Mouse (Mus musculus): ENCODE results near the gene Nsl1. TPM values are rescaled to one million over a fixed set of nuclear protein-coding genes. Genes with fewer than 3 reads are reported as not detected.
"Not testable (repeated sequence)": the region's sequence is repeated elsewhere in the genome, so short reads cannot be mapped to it uniquely, and the experiment has no call there.

The Nsl1 gene
- 5.5 and 10.6 TPM in 2 replicates for polyA plus RNA-seq (2011; ENCODE audit: insufficient read depth, insufficient read length, low replicate concordance, missing spikeins)

DNA sequence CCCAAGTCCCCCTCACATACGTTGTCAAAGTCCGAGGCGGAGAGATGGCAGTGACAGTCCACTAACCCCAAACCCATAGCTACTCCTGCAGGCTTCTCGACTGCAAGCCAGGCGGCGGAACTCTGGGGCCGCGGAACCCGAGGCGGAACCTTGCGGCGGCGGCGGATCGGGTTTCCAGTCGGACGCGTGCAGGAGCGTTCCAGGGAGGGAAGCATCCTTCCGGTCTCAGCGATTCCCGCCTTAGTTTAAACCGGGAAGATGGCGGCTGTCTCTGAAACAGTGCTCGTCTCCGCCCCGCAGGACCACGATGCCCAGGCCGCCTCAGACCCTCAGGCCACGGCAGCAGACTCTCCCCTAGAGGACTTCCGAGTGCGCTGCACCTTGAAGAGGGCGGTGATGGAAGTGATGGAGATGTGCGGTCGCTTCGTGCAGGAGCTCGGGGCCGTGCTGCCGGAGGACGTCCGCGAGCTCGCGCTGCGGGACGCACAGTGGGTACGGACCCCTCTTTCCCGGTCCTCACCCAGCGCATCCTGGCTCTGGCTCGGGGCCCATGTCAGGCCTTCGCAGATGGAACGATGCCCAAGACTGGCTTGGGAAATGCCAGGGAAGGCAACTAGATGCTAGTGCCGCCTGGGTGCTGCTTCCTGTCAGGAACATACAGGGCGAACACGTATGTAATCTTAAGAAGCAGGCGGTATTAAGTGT, at the start of gene Nsl1, which contains the start of gene Tatdn3:
Gene Nsl1 (plus strand): TSS at position 232 of the 705 bp plus-strand sequence.
Gene Tatdn3 (minus strand): TSS at position 152 of the 705 bp plus-strand sequence.
- H3K4me1 ChIP-seq (ENCODE audit: control insufficient read depth, insufficient read depth, low read length), result peaks cover 1% of the 10 kb centered on the region; the same call in 1 of the 2 replicates

DNA sequence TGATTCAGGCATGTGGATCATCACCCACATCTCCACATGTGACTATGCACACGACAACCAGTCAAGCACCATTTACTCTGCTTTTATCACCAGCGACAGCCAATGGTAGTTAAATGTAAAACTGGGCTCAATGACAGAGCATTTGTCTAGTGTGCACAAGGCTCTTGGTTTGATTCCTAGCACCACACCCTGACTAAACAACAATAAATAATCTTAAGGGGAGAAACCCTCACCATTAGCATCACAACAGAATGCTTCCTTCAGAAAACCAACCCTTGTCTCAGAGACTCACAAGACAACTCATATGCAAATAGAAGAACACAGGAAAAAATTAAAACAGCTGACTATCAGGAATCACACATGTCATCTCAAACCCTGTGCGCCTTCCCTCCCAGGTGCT, 48.5 kb upstream of the Nsl1 start:
- TF ChIP-seq POLR2A (IDR thresholded peaks at IDR 0.05; ENCODE audit: borderline replicate concordance, control insufficient read depth, low read depth, low read length) (no peak), CTCF (IDR thresholded peaks at IDR 0.05; ENCODE audit: control insufficient read depth, insufficient read depth, low read length) (no peak)
- 88% methylated on average over 3 of the region's 3 CpGs for WGBS
- no peak overlapping the region for H3K27ac ChIP-seq (ENCODE audit: control insufficient read depth, insufficient read depth, low read depth, low read length, poor library complexity)
- H3K4me1 ChIP-seq (ENCODE audit: control insufficient read depth, insufficient read depth, low read length), result no peaks in the 10 kb centered on the region
- no peak overlapping the region for H3K4me3 ChIP-seq (replicated peaks; ENCODE audit: control insufficient read depth, low read depth, low read length)

More for the DNA sequence above, at the start of gene Nsl1, which contains the start of gene Tatdn3:
- under 1% methylated on average over 56 of the region's 56 CpGs for WGBS
- peak within 1 kb of the TSS; percentile 96 for H3K4me3 ChIP-seq (replicated peaks; ENCODE audit: control insufficient read depth, low read depth, low read length)
- peak within 1 kb of the TSS; percentile 58 for H3K27ac ChIP-seq (ENCODE audit: control insufficient read depth, insufficient read depth, low read depth, low read length, poor library complexity)
- TF ChIP-seq POLR2A (IDR thresholded peaks at IDR 0.05; ENCODE audit: borderline replicate concordance, control insufficient read depth, low read depth, low read length) (peak; percentile 53; the same call in 1 of the 2 replicates), CTCF (IDR thresholded peaks at IDR 0.05; ENCODE audit: control insufficient read depth, insufficient read depth, low read length) (no peak; the same call in 1 of the 2 replicates)

DNA sequence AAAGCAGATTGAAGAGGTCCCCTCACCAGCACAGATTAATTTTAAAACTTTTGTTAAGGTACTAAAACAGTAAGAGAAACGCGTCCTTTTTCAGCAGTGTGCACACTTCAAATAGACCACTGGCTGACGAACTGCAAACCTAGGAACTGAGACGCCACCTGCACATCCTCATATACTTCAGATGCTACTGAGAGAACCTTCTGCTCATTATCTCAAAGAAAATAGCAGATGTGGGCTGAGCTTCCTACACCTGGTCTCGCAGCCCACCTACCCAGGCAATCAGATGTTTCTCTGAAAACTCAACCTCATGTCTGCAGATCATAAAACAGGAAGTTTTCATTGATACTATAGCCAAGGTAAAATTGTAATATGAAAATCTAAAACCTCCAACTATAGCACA, 43.0 kb upstream of the Nsl1 start:
- Histone ChIP-seq H3K27ac (ENCODE audit: control insufficient read depth, insufficient read depth, low read depth, low read length, poor library complexity) (no peak overlapping the region), H3K4me3 (replicated peaks; ENCODE audit: control insufficient read depth, low read depth, low read length) (no peak overlapping the region), H3K4me1 (ENCODE audit: control insufficient read depth, insufficient read depth, low read length) (no peaks in the 10 kb centered on the region; the same call in 1 of the 2 replicates)
- TF ChIP-seq CTCF (IDR thresholded peaks at IDR 0.05; ENCODE audit: control insufficient read depth, insufficient read depth, low read length) (no peak), POLR2A (IDR thresholded peaks at IDR 0.05; ENCODE audit: borderline replicate concordance, control insufficient read depth, low read depth, low read length) (no peak)
- WGBS, result 86% methylated on average over 5 of the region's 5 CpGs

DNA sequence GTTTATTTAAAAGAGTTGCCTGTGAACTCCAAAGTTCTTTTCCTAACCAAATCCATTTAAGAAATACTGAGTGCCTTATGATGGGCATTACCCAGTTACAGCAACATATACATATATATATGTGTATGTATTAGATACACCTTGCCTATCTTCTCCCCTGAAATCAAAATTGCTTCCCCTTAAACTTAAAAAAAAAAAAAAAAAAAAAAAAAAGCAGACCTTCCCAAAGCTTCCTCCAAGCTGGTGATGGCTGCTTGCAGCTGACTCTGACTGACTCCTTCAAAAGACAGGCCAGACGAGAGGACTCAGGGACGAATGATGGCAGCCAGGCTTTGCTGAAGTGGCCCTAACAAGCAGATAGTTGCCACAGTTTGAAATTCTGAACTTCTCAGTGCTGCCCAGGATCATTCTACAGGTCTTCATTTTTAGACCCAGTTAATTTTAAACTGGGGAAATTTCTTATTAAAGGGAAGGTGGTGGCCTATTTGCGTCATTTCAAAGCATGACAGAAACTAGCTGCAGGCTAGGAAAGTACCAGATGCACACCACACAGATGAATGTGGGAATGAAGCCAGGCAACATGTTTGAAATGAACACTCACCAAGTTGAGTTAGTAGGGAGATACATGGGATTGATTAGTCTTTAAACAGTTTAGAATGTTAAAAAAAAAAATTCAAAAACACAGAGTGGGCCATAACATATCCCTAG, 42.4 kb upstream of the Nsl1 start:
- WGBS, result 85% methylated on average over 3 of the region's 3 CpGs
- Histone ChIP-seq H3K4me1 (ENCODE audit: control insufficient read depth, insufficient read depth, low read length) (no peaks in the 10 kb centered on the region; the same call in 1 of the 2 replicates), H3K27ac (ENCODE audit: control insufficient read depth, insufficient read depth, low read depth, low read length, poor library complexity) (no peak overlapping the region), H3K4me3 (replicated peaks; ENCODE audit: control insufficient read depth, low read depth, low read length) (no peak overlapping the region)
- TF ChIP-seq POLR2A (IDR thresholded peaks at IDR 0.05; ENCODE audit: borderline replicate concordance, control insufficient read depth, low read depth, low read length) (no peak), CTCF (IDR thresholded peaks at IDR 0.05; ENCODE audit: control insufficient read depth, insufficient read depth, low read length) (no peak)

DNA sequence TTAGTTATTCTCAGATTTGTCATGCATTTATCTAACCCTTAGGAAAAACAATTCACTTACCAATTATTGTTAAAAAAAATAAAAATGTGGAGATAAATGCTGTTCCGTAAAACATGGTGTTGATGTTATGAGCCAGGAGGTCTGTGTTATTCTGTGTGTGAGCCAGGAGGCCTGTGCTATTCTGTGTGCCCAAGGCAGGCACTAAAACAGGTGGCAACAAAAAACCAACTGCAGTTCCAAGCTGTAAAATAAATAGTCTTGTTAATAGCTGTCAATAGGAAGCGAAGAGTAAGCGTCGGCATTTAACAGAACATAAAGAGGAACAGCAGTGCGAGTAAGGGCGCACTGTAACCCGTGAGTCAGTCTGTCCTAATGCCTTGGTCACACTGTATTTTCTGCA, 41.8 kb upstream of the Nsl1 start:
- H3K4me1 ChIP-seq (ENCODE audit: control insufficient read depth, insufficient read depth, low read length), result no peaks in the 10 kb centered on the region; the same call in 1 of the 2 replicates
- H3K27ac ChIP-seq (ENCODE audit: control insufficient read depth, insufficient read depth, low read depth, low read length, poor library complexity), result no peak overlapping the region
- no peak for TF ChIP-seq POLR2A (IDR thresholded peaks at IDR 0.05; ENCODE audit: borderline replicate concordance, control insufficient read depth, low read depth, low read length)
- TF ChIP-seq CTCF (IDR thresholded peaks at IDR 0.05; ENCODE audit: control insufficient read depth, insufficient read depth, low read length), result no peak
- H3K4me3 ChIP-seq (replicated peaks; ENCODE audit: control insufficient read depth, low read depth, low read length), result no peak overlapping the region
- WGBS, result 87% methylated on average over 7 of the region's 7 CpGs

DNA sequence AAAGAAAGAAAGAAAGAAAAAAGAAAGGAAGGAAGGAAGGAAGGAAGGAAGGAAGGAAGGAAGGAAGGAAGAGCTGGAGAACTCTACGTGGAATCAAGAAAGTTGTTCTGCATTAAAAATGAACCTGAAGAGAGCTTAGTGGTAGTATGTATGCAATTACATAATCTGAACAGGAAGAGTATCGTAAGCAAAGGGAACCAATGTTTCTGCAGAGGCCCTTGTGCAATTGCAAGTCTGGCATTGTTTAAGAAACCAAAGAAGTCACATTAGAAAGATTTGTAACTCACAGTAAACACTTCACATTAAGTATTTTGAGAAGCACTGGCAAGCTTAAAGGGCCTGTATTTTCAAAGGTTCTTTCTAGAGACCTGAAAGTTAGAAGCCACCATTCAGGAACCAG, 39.7 kb upstream of the Nsl1 start:
- no peak overlapping the region for H3K27ac ChIP-seq (ENCODE audit: control insufficient read depth, insufficient read depth, low read depth, low read length, poor library complexity)
- 25% methylated on average over 2 of the region's 2 CpGs for WGBS

DNA sequence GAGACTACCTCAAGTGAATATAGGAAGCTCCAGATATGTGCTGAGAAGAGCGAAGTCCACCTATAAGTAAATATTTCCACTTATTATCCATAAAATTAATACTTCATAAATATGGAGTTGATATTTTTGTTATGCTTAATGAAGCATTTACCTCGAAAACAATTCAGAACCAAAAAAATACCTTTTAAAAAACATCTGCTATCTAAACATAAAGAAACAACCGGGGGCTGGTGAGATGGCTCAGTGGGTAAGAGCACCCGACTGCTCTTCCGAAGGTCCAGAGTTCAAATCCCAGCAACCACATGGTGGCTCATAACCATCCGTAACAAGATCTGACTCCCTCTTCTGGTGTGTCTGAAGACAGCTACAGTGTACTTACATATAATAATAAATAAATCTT, 39.0 kb upstream of the Nsl1 start:
- H3K27ac ChIP-seq (ENCODE audit: control insufficient read depth, insufficient read depth, low read depth, low read length, poor library complexity); H3K4me3 ChIP-seq (replicated peaks; ENCODE audit: control insufficient read depth, low read depth, low read length); H3K4me1 ChIP-seq (ENCODE audit: control insufficient read depth, insufficient read depth, low read length): not testable (repeated sequence)
- 84% methylated on average over 6 of the region's 6 CpGs for WGBS

More for the DNA sequence above, 39.7 kb upstream of the Nsl1 start:
- peaks cover 2% of the 10 kb centered on the region; the same call in 1 of the 2 replicates for H3K4me1 ChIP-seq (ENCODE audit: control insufficient read depth, insufficient read depth, low read length)
- TF ChIP-seq CTCF (IDR thresholded peaks at IDR 0.05; ENCODE audit: control insufficient read depth, insufficient read depth, low read length) (no peak), POLR2A (IDR thresholded peaks at IDR 0.05; ENCODE audit: borderline replicate concordance, control insufficient read depth, low read depth, low read length) (no peak)
- no peak overlapping the region for H3K4me3 ChIP-seq (replicated peaks; ENCODE audit: control insufficient read depth, low read depth, low read length)
